Mouse (Mus musculus): ENCODE measurements around the gene Ccdc190. TPM values are rescaled to one million over a fixed set of nuclear protein-coding genes. Genes with fewer than 3 reads are reported as not detected.

Gene Ccdc190
- 3.7 and 5.7 TPM in 2 replicates for polyA plus RNA-seq (2015; fragmentation: Nextera tagmentation; extraction: Ambion mirVana)

DNA sequence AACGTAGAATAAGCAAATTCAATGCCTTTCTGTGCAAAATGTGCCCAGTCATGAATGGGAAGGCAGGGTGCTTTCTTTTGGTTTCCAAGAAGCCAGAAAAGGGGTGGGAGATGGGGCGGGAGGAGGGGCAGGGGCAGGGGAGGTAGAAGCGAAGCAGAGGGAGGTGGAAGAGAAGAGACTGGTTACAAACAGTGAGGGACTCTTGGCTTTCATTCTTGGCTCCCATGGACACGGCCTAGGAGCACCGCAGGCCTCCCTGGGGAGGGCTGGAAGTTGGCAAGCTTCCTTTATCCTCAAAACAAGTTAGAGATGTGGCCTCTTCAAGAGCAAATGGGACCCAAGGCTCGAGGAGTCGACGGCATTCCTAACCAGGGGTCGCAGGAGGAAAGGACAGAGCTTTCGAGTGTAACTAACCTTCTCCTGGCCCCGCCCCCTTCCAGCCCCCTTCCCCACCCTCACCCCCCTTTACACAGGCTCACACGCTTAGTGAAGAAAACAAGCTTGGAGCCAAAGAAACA, at the start of gene Ccdc190:
Ccdc190 (plus strand) TSS at position 195 of the 518 bp plus-strand sequence.
- peak within 1 kb of the TSS; percentile 48 for H3K27ac ChIP-seq (ENCODE audit: low read length)
- no peak within 1 kb of the TSS; the same call in 1 of the 2 replicates for H3K4me3 ChIP-seq (ENCODE audit: low read depth, low read length)
- H3K4me2 ChIP-seq (ENCODE audit: low read length): peak within 1 kb of the TSS; percentile 30
- no peaks in the 10 kb centered on the region for H3K36me3 ChIP-seq (ENCODE audit: control insufficient read depth, insufficient read depth, low read length)
- H3K4me1 ChIP-seq (ENCODE audit: control insufficient read depth, insufficient read depth, low read length): peaks cover 14% of the 10 kb centered on the region
- no peaks in the 10 kb centered on the region for H3K27me3 ChIP-seq (ENCODE audit: control insufficient read depth, insufficient read depth, low read depth, low read length)
- peak; percentile 87 for ATAC-seq
- WGBS: 8% methylated on average over 12 of the region's 12 CpGs
- H3K9ac ChIP-seq (ENCODE audit: low read depth, low read length): 0 out of 2 replicates have a peak within 1 kb of the TSS, but pooled peaks have one; percentile 14
- H3K9me3 ChIP-seq (replicated peaks; ENCODE audit: control insufficient read depth, low read length, poor library complexity, severe bottlenecking): no peaks in the 10 kb centered on the region

DNA sequence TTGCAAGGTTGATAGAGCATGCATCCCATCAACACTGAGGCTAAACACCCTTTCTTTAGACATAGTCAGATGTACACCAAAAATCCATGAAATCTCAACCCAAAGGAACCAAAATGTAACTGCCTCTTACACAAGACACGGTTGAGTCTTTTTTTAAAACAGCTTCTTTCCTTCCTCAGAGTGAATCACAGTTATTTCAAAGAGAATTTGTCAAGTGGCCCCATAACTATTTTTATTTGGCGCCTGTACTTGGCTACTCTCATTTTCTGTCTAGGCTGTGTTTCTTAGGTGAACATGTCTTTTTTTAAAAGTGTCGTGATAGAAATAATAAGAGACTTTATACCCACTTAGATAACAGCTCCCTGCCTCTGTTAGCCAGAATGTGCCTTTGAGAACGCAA, 49.4 kb upstream of the Ccdc190 start:
- Histone ChIP-seq H3K4me3 (ENCODE audit: low read depth, low read length) (no peak overlapping the region), H3K27me3 (ENCODE audit: control insufficient read depth, insufficient read depth, low read depth, low read length) (no peaks in the 10 kb centered on the region), H3K27ac (ENCODE audit: low read length) (no peak overlapping the region), H3K4me1 (ENCODE audit: control insufficient read depth, insufficient read depth, low read length) (no peaks in the 10 kb centered on the region), H3K36me3 (ENCODE audit: control insufficient read depth, insufficient read depth, low read length) (no peaks in the 10 kb centered on the region), H3K4me2 (ENCODE audit: low read length) (no peak overlapping the region), H3K9ac (ENCODE audit: low read depth, low read length) (no peak overlapping the region), H3K9me3 (replicated peaks; ENCODE audit: control insufficient read depth, low read length, poor library complexity, severe bottlenecking) (no peaks in the 10 kb centered on the region)
- 87% methylated on average over 4 of the region's 4 CpGs for WGBS
- ATAC-seq: no peak

DNA sequence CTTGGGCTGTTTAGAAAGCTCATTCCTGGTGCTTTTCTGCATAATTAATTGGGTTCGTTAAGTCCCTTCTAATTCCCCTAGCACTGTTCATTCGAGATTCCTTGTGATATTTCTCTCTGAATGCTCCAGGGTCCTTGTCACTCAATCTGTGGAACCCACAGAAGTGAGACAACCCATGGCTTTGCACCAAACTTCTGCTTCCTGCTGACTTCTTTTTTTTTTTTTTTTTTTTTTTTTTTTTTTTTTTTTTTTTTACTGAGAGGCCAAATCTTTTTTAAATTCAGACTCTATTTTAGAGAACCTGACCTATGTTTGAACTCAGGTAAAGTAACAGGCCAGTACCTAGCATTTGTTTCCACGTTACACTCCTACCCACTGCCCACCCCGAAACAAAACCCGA, 48.3 kb upstream of the Ccdc190 start:
- no peaks in the 10 kb centered on the region for H3K27me3 ChIP-seq (ENCODE audit: control insufficient read depth, insufficient read depth, low read depth, low read length)
- no peak overlapping the region for H3K4me3 ChIP-seq (ENCODE audit: low read depth, low read length)
- 87% methylated on average over 5 of the region's 5 CpGs for WGBS
- no peak overlapping the region for H3K27ac ChIP-seq (ENCODE audit: low read length)
- H3K9ac ChIP-seq (ENCODE audit: low read depth, low read length): no peak overlapping the region
- H3K36me3 ChIP-seq (ENCODE audit: control insufficient read depth, insufficient read depth, low read length): no peaks in the 10 kb centered on the region
- H3K9me3 ChIP-seq (replicated peaks; ENCODE audit: control insufficient read depth, low read length, poor library complexity, severe bottlenecking): no peaks in the 10 kb centered on the region
- no peak for ATAC-seq
- H3K4me2 ChIP-seq (ENCODE audit: low read length): no peak overlapping the region
- H3K4me1 ChIP-seq (ENCODE audit: control insufficient read depth, insufficient read depth, low read length): no peaks in the 10 kb centered on the region

DNA sequence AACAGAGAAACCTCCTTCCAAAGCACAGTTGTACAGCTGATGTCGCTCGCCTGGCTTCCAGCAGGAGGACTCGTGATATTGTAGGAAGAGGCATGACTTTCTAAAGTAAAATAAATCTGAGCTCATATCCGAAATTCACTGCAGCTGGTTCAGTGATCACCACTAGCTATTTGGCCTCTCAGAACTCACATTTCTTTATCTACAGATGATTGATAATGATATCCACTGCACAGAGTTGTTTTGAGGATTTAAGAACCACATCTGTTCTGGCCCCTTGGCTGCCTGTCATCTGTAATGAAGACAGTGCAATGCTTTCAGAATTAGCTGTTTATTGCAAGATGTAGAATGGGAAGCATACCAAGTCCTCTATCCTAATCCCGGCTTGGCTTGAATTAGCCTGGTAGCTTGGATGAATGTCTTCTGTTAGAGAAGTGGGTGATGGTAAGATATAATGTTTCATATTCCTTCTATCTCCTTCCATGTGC, 45.3 kb upstream of the Ccdc190 start:
- WGBS: 87% methylated on average over 5 of the region's 5 CpGs
- no peaks in the 10 kb centered on the region for H3K9me3 ChIP-seq (replicated peaks; ENCODE audit: control insufficient read depth, low read length, poor library complexity, severe bottlenecking)
- no peaks in the 10 kb centered on the region for H3K4me1 ChIP-seq (ENCODE audit: control insufficient read depth, insufficient read depth, low read length)
- H3K9ac ChIP-seq (ENCODE audit: low read depth, low read length): no peak overlapping the region
- no peak overlapping the region for H3K27ac ChIP-seq (ENCODE audit: low read length)
- H3K27me3 ChIP-seq (ENCODE audit: control insufficient read depth, insufficient read depth, low read depth, low read length): no peaks in the 10 kb centered on the region
- no peak for ATAC-seq
- H3K4me2 ChIP-seq (ENCODE audit: low read length): no peak overlapping the region
- no peak overlapping the region for H3K4me3 ChIP-seq (ENCODE audit: low read depth, low read length)
- H3K36me3 ChIP-seq (ENCODE audit: control insufficient read depth, insufficient read depth, low read length): no peaks in the 10 kb centered on the region

DNA sequence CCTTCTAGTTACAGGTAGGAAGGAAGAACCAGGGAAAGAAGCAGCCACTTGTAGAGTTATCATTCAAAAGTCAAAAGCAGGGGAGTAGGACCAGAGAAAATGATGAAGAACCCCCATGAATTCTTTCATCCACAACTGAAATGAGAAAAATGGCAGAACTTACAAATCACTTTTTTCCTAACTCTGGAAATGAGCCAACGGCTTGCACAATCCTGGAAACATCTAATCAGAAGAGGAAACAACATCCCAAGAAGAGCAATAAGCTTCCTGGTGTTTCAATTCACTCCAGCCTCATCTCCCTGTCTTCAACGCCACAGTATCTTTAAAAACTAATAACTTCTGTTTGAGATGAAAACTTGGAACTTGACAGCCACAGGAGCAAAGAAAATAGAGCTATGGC, 39.2 kb upstream of the Ccdc190 start:
- WGBS: 75% methylated on average over 2 of the region's 2 CpGs
- H3K27me3 ChIP-seq (ENCODE audit: control insufficient read depth, insufficient read depth, low read depth, low read length): no peaks in the 10 kb centered on the region
- no peaks in the 10 kb centered on the region for H3K4me1 ChIP-seq (ENCODE audit: control insufficient read depth, insufficient read depth, low read length)
- ATAC-seq: no peak
- H3K4me3 ChIP-seq (ENCODE audit: low read depth, low read length): no peak overlapping the region
- H3K36me3 ChIP-seq (ENCODE audit: control insufficient read depth, insufficient read depth, low read length): no peaks in the 10 kb centered on the region
- no peak overlapping the region for H3K9ac ChIP-seq (ENCODE audit: low read depth, low read length)
- no peaks in the 10 kb centered on the region for H3K9me3 ChIP-seq (replicated peaks; ENCODE audit: control insufficient read depth, low read length, poor library complexity, severe bottlenecking)
- H3K27ac ChIP-seq (ENCODE audit: low read length): no peak overlapping the region
- no peak overlapping the region for H3K4me2 ChIP-seq (ENCODE audit: low read length)

DNA sequence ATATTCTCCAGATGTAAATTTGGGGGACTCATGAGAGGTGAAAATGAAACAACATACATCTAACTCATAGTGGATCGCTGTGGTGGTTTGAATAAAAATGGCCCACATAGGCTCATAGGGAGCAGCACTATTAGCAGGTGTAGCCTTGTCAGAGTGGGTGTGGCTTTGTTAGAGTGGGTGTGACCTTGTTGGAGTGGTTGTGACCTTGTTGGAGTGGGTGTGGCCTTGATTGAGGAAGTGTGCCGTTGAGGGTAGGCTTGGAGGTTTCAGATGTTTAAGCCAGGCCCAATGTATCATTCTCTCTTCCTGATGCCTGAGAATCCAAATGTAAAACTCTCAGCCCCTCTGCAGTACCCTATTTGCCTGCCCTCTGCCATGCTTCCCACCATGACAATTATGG, 34.5 kb upstream of the Ccdc190 start:
- no peak for ATAC-seq
- 93% methylated on average over 2 of the region's 2 CpGs for WGBS
- Histone ChIP-seq H3K27ac (ENCODE audit: low read length) (no peak overlapping the region), H3K27me3 (ENCODE audit: control insufficient read depth, insufficient read depth, low read depth, low read length) (no peaks in the 10 kb centered on the region), H3K4me2 (ENCODE audit: low read length) (no peak overlapping the region), H3K4me3 (ENCODE audit: low read depth, low read length) (no peak overlapping the region), H3K9me3 (replicated peaks; ENCODE audit: control insufficient read depth, low read length, poor library complexity, severe bottlenecking) (no peaks in the 10 kb centered on the region), H3K36me3 (ENCODE audit: control insufficient read depth, insufficient read depth, low read length) (no peaks in the 10 kb centered on the region), H3K9ac (ENCODE audit: low read depth, low read length) (no peak overlapping the region), H3K4me1 (ENCODE audit: control insufficient read depth, insufficient read depth, low read length) (no peaks in the 10 kb centered on the region)

DNA sequence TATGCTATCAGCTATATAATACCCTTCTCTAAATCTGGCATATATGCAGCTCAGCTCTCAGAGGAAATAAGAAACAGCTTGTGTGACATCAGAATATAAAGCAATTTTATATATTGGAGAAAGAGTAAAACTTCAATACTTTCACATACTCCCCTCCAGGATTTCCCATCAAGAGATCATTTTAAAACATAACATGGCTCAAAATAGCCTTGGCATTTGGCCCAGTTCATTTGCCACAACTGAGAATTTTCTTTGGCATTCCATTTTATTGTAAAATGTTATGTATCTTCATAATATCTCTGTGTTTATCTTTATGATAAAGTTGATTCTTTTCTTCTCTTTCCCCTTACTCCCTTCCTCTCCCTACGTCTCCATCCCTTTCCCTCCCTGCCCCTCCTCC, 32.8 kb upstream of the Ccdc190 start:
- Histone ChIP-seq H3K9ac (ENCODE audit: low read depth, low read length) (no peak overlapping the region), H3K27me3 (ENCODE audit: control insufficient read depth, insufficient read depth, low read depth, low read length) (no peaks in the 10 kb centered on the region), H3K4me1 (ENCODE audit: control insufficient read depth, insufficient read depth, low read length) (no peaks in the 10 kb centered on the region), H3K4me2 (ENCODE audit: low read length) (no peak overlapping the region), H3K36me3 (ENCODE audit: control insufficient read depth, insufficient read depth, low read length) (no peaks in the 10 kb centered on the region), H3K9me3 (replicated peaks; ENCODE audit: control insufficient read depth, low read length, poor library complexity, severe bottlenecking) (no peaks in the 10 kb centered on the region), H3K4me3 (ENCODE audit: low read depth, low read length) (no peak overlapping the region), H3K27ac (ENCODE audit: low read length) (no peak overlapping the region)
- ATAC-seq: no peak
- WGBS: 50% methylated on average over 1 of the region's 1 CpGs

DNA sequence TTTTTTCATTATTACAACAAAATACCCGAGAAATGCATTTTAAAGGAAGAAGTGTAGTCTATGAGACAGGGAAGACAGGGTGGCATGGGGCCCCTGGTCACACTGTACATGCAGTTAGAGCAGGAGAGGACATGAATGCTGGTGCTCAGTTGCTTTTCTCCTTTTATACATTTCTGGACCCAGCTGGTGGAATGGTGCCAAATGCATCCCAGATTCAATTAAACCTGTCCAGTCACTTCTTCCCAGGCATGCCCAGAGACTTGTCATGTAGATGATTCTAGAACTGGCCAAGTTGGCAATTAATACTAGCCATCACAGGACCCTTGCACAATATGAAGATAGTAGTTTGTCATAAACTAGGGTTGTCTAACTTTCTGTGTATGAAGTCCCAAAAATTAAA, 30.5 kb upstream of the Ccdc190 start:
- Histone ChIP-seq H3K27me3 (ENCODE audit: control insufficient read depth, insufficient read depth, low read depth, low read length) (no peaks in the 10 kb centered on the region), H3K4me1 (ENCODE audit: control insufficient read depth, insufficient read depth, low read length) (no peaks in the 10 kb centered on the region), H3K9ac (ENCODE audit: low read depth, low read length) (no peak overlapping the region), H3K9me3 (replicated peaks; ENCODE audit: control insufficient read depth, low read length, poor library complexity, severe bottlenecking) (no peaks in the 10 kb centered on the region), H3K27ac (ENCODE audit: low read length) (no peak overlapping the region), H3K4me3 (ENCODE audit: low read depth, low read length) (no peak overlapping the region), H3K4me2 (ENCODE audit: low read length) (no peak overlapping the region), H3K36me3 (ENCODE audit: control insufficient read depth, insufficient read depth, low read length) (no peaks in the 10 kb centered on the region)
- no peak for ATAC-seq
- WGBS: 65% methylated on average over 1 of the region's 1 CpGs

DNA sequence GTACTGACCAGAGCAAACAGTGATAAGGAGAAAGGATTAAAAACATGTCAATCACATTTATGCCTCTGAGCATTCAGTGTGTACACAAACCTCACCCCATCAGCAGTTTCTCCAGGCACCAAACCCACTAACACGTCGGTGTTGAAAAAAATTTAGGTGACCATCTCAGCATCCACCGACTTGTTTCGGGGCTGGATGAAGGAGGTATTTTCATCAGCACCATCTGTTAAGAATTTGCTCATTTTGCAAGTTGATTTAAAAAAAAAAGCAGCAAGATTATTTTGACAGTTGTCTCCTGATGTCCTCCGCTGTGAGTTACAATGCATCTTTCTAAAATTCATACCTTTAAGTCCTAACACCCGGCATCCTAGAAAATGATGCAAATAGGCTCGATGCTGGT, 29.8 kb upstream of the Ccdc190 start:
- WGBS: 78% methylated on average over 7 of the region's 7 CpGs

More for the DNA sequence above, 29.8 kb upstream of the Ccdc190 start:
- Histone ChIP-seq H3K27ac (ENCODE audit: low read length) (no peak overlapping the region), H3K4me1 (ENCODE audit: control insufficient read depth, insufficient read depth, low read length) (no peaks in the 10 kb centered on the region), H3K9ac (ENCODE audit: low read depth, low read length) (no peak overlapping the region), H3K4me2 (ENCODE audit: low read length) (no peak overlapping the region), H3K9me3 (replicated peaks; ENCODE audit: control insufficient read depth, low read length, poor library complexity, severe bottlenecking) (no peaks in the 10 kb centered on the region), H3K27me3 (ENCODE audit: control insufficient read depth, insufficient read depth, low read depth, low read length) (no peaks in the 10 kb centered on the region), H3K36me3 (ENCODE audit: control insufficient read depth, insufficient read depth, low read length) (no peaks in the 10 kb centered on the region), H3K4me3 (ENCODE audit: low read depth, low read length) (no peak overlapping the region)
- no peak for ATAC-seq

Measured in midbrain, embryonic 16.5 days (tissue).